Comparison of ENCODE assay signal across 33 mouse cellular contexts in the genomic region with DNA sequence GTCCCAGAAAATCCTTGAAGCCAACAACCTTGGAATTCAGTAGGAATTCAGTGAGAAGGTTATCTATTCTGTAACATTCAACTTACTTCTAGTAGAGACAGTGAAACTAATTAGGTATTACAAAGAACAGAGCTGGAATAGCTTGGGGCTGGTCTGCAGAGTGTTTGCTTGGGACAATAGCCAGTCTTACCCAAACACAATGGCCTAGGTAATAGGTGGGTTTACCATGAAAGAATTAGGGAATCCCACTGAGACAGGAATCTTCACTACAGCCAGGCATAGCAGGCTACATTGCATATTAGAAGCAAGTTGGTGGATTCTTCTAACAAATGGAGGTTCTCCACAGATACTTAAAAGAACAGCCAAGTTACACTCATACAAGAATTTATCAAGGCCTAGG.
"Had no signal": no experiment of that assay in that cellular context is flagged by ENCODE, and none has a peak within 500 bp of the region (broad histone marks: within the 10 kb centered on the region; RNA-seq: fewer than 3 reads in every experiment).

No protein-coding gene starts in this region.

- H3K36me3 ChIP-seq: heart, embryonic 12.5 days; heart, embryonic 13.5 days; heart, embryonic 15.5 days; hindbrain, embryonic 10.5 days; hindbrain, embryonic 12.5 days; hindbrain, embryonic 13.5 days; hindbrain, embryonic 15.5 days; intestine, embryonic 15.5 days; kidney, embryonic 15.5 days had no signal

- H3K27ac ChIP-seq: heart, embryonic 13.5 days; heart, embryonic 15.5 days; hindbrain, embryonic 10.5 days; hindbrain, embryonic 12.5 days; hindbrain, embryonic 13.5 days; hindbrain, embryonic 14.5 days; hindbrain, embryonic 15.5 days; hindbrain, postnatal 0 days; intestine, embryonic 15.5 days; kidney, embryonic 15.5 days; kidney, postnatal 0 days; layer of hippocampus, adult 2 months; left cerebral cortex, adult 2 months had no signal

- H3K27me3 ChIP-seq: heart, embryonic 12.5 days; heart, embryonic 13.5 days; heart, embryonic 15.5 days; hindbrain, embryonic 12.5 days; hindbrain, embryonic 13.5 days; hindbrain, embryonic 15.5 days; intestine, embryonic 15.5 days; kidney, embryonic 15.5 days had no signal

- H3K4me3 ChIP-seq: heart, embryonic 12.5 days; heart, embryonic 13.5 days; heart, embryonic 15.5 days; hindbrain, embryonic 10.5 days; hindbrain, embryonic 12.5 days; hindbrain, embryonic 13.5 days; hindbrain, embryonic 15.5 days; intestine, embryonic 15.5 days; kidney, embryonic 15.5 days; layer of hippocampus, adult 2 months; left cerebral cortex, adult 2 months had no signal

- H3K9ac ChIP-seq: heart, embryonic 12.5 days; heart, embryonic 13.5 days; heart, embryonic 15.5 days; hindbrain, embryonic 12.5 days; hindbrain, embryonic 13.5 days; hindbrain, embryonic 14.5 days; hindbrain, embryonic 15.5 days; intestine, embryonic 15.5 days; kidney, embryonic 15.5 days had no signal

- H3K4me1 ChIP-seq: heart, embryonic 12.5 days; heart, embryonic 13.5 days; heart, embryonic 15.5 days; hindbrain, embryonic 10.5 days; hindbrain, embryonic 12.5 days; hindbrain, embryonic 13.5 days; hindbrain, embryonic 15.5 days; intestine, embryonic 15.5 days; kidney, embryonic 15.5 days had no signal

- H3K9me3 ChIP-seq: heart, embryonic 12.5 days; heart, embryonic 13.5 days; heart, embryonic 15.5 days; hindbrain, embryonic 10.5 days; hindbrain, embryonic 12.5 days; hindbrain, embryonic 13.5 days; hindbrain, embryonic 15.5 days; intestine, embryonic 15.5 days; kidney, embryonic 15.5 days had no signal

- H3K4me2 ChIP-seq: heart, embryonic 11.5 days; heart, embryonic 12.5 days; heart, embryonic 13.5 days; heart, embryonic 15.5 days; hindbrain, embryonic 12.5 days; hindbrain, embryonic 13.5 days; hindbrain, embryonic 14.5 days; hindbrain, embryonic 15.5 days; intestine, embryonic 15.5 days; kidney, embryonic 15.5 days had no signal

- ATAC-seq: hindbrain, postnatal 0 days; inflammation-experienced regulatory T-cells, adult 6 months; intestine, embryonic 15.5 days; intestine, embryonic 16.5 days had no signal

- DNase-seq: heart, postnatal 10 days; heart, postnatal 14 days; heart, postnatal 36 days; heart, postnatal 4 days; kidney, adult 11 months; kidney, adult 18-20 months; kidney, adult 2 months; kidney, adult 8-10 months; kidney, adult 9 months; kidney, postnatal 10 days; kidney, postnatal 14 days; kidney, postnatal 25 days; kidney, postnatal 36 days; kidney, postnatal 4 days; layer of hippocampus, adult 9-11 months; layer of hippocampus, postnatal 36 days had no signal
